Mouse (Mus musculus) left cerebral cortex, adult 8-10 months (tissue): ENCODE measurements around the gene Vmn1r210. TPM values are rescaled to one million over a fixed set of nuclear protein-coding genes. Genes with fewer than 3 reads are reported as not detected.
"Not testable (repeated sequence)": the region's sequence is repeated elsewhere in the genome, so short reads cannot be mapped to it uniquely, and the experiment has no call there.

Experiments used
- DNase-seq, 2 experiments: peaks; one replicate each; pipeline ENCODE4 v3.0.0; 2022; ENCODE audit warnings: low spot score in 2 of 2
- total RNA-seq, 4 experiments: library from RNA; stranded (reverse); gene quantifications; 2 replicates each; pipeline ENCODE4 v1.2.4; 2022

The Vmn1r210 gene
- total RNA-seq: not detected

- DNase-seq: no peak
Observed at GRCm38 (mm10) chr13:22831248-22831647, at the start of gene Vmn1r210. Vmn1r210 (minus strand) TSS chr13:22831348.

- DNase-seq: no peak
Observed at GRCm38 (mm10) chr13:22879257-22879656, 48.1 kb upstream of the Vmn1r210 start.

GRCm38 (mm10) chr13:22857461-22857860 is 26.3 kb upstream of the Vmn1r210 start, which contains the start of gene Vmn1r211:
Vmn1r211 (minus strand) TSS chr13:22857561.
- DNase-seq: no peak

GRCm38 (mm10) chr13:22854760-22855159 is 23.6 kb upstream of the Vmn1r210 start:
- no peak for DNase-seq

GRCm38 (mm10) chr13:22846798-22847197 is 15.7 kb upstream of the Vmn1r210 start:
- DNase-seq: peak in 1 of 2 experiments; percentile 7

- not testable (repeated sequence) for DNase-seq
Observed at GRCm38 (mm10) chr13:22844304-22844703, 13.2 kb upstream of the Vmn1r210 start.

GRCm38 (mm10) chr13:22829395-22829794 is 1.8 kb downstream of the Vmn1r210 start:
- not testable (repeated sequence) for DNase-seq

GRCm38 (mm10) chr13:22821601-22822000 is 9.5 kb downstream of the Vmn1r210 start:
- not testable (repeated sequence) for DNase-seq

- not testable (repeated sequence) for DNase-seq
Observed at GRCm38 (mm10) chr13:22809582-22809981, 21.6 kb downstream of the Vmn1r210 start, which contains the start of gene Vmn1r209. Vmn1r209 (minus strand) TSS chr13:22809682.

- not testable (repeated sequence) for DNase-seq
Observed at GRCm38 (mm10) chr13:22788096-22788495, 43.1 kb downstream of the Vmn1r210 start.

GRCm38 (mm10) chr13:22784159-22784558 is 47.0 kb downstream of the Vmn1r210 start:
- DNase-seq: not testable (repeated sequence)

GRCm38 (mm10) chr13:22777300-22777699 is 53.8 kb downstream of the Vmn1r210 start, which contains the start of gene Vmn1r208:
Vmn1r208 (minus strand) TSS chr13:22777400.
- DNase-seq: not testable (repeated sequence)

Other genes with a start within 250 kb of the Vmn1r210 start
- gene Vmn1r205, start 238.3 kb downstream of the Vmn1r210 start, total RNA-seq: not detected
- gene Vmn1r206, start 207.1 kb downstream of the Vmn1r210 start, total RNA-seq: under 1 TPM; 0.09 to 0.46 (median 0.29) TPM
- gene Vmn1r207-ps, start 101.7 kb downstream of the Vmn1r210 start, total RNA-seq: under 1 TPM in 2 of 4 experiments, not detected in 2; 0.15 to 0.19 TPM
- not detected for gene Vmn1r208, start 53.9 kb downstream of the Vmn1r210 start, total RNA-seq
- gene Vmn1r209, start 21.7 kb downstream of the Vmn1r210 start, total RNA-seq: under 1 TPM in 2 of 4 experiments, not detected in 2; 0.07 to 0.09 TPM
- not detected for gene Vmn1r211, start 26.2 kb upstream of the Vmn1r210 start, total RNA-seq
- not detected for gene Vmn1r212, start 52.9 kb upstream of the Vmn1r210 start, total RNA-seq
- not detected for gene Vmn1r213, start 176.3 kb upstream of the Vmn1r210 start, total RNA-seq
- not detected for gene Vmn1r214, start 199.1 kb upstream of the Vmn1r210 start, total RNA-seq
- gene Vmn1r215, start 236.7 kb upstream of the Vmn1r210 start, total RNA-seq: not detected